Mouse (Mus musculus) small intestine, adult 10 weeks (tissue): Measurements from ENCODE around the gene Gabrb1. TPM values are rescaled to one million over a fixed set of nuclear protein-coding genes. Genes with fewer than 3 reads are reported as not detected.

Experiments
- polyA plus RNA-seq: library from polyadenylated mRNA; stranded (reverse); fragments of 350-450 nt; fragmentation: Illumina TruSeq; extraction: RNeasy Lipid Tissue Mini Kit (QIAGEN cat#74804); gene quantifications from one replicate; pipeline ENCODE4 v1.2.3, GENCODE M21; 2014; ENCODE audit warnings: low replicate concordance

The Gabrb1 gene
- polyA plus RNA-seq = 0.04 TPM

GRCm38 (mm10) chr5:71657482-71658114 is at the start of gene Gabrb1:
TSS of gene Gabrb1 (plus strand) at chr5:71658113.

GRCm38 (mm10) chr5:71658115-71658497 is 193 bp downstream of the Gabrb1 start, which contains the start of gene Gabra4:
TSS of gene Gabra4 (minus strand) at chr5:71658308.

GRCm38 (mm10) chr5:72167594-72168284 is 509.8 kb downstream of the Gabrb1 start, which contains the start of gene Commd8:
TSS of gene Commd8 (minus strand) at chr5:72168189.

Other genes with a start within 250 kb of the Gabrb1 start
- not detected for gene Cox7b2, start 109.9 kb upstream of the Gabrb1 start, polyA plus RNA-seq
- 1.0 TPM for gene Gabra4, start 195 bp downstream of the Gabrb1 start, polyA plus RNA-seq